Mouse (Mus musculus) C2C12 (cell line): Measurements from ENCODE around the gene Asb7. TPM values are rescaled to one million over a fixed set of nuclear protein-coding genes. Genes with fewer than 3 reads are reported as not detected.

Source experiments
- H3K27me3 ChIP-seq: one replicate; pipeline ENCODE4 v1.6.1; 2011; ENCODE audit not compliant: control insufficient read depth, insufficient read depth, insufficient read length
- H3K36me3 ChIP-seq: one replicate; pipeline ENCODE4 v1.6.1; 2011; ENCODE audit not compliant: control insufficient read depth, insufficient read depth
- H3K4me3 ChIP-seq: one replicate; pipeline ENCODE4 v1.5.1; 2011; ENCODE audit warnings: mild to moderate bottlenecking, control low read depth; ENCODE audit not compliant: poor library complexity, insufficient read depth, severe bottlenecking
- H3K79me2 ChIP-seq: one replicate; pipeline ENCODE4 v1.6.1; 2011; ENCODE audit not compliant: control insufficient read depth, insufficient read depth
- H3K79me3 ChIP-seq: one replicate; pipeline ENCODE4 v1.6.1; 2011; ENCODE audit warnings: low read depth, control low read depth
- H3ac ChIP-seq: one replicate; pipeline ENCODE3; 2011; ENCODE audit warnings: low read depth; ENCODE audit not compliant: control insufficient read depth, insufficient read length
- CEBPB ChIP-seq: IDR thresholded peaks from one replicate; pipeline ENCODE4 v1.6.1; 2011; ENCODE audit warnings: low read depth, mild to moderate bottlenecking, control low read depth, moderate library complexity
- CTCF ChIP-seq: IDR thresholded peaks from one replicate; pipeline ENCODE4 v1.5.1; 2011; ENCODE audit not compliant: control insufficient read depth, insufficient read depth, insufficient read length
- FOSL1 ChIP-seq: IDR thresholded peaks from one replicate; pipeline ENCODE4 v1.8.0; 2011; ENCODE audit warnings: mild to moderate bottlenecking, low read length; ENCODE audit not compliant: poor library complexity, insufficient read depth, severe bottlenecking
- MAX ChIP-seq: IDR thresholded peaks from one replicate; pipeline ENCODE4 v1.6.1; 2011; ENCODE audit warnings: mild to moderate bottlenecking, control low read depth
- MYOD1 ChIP-seq: IDR thresholded peaks from one replicate; pipeline ENCODE4 v1.6.1; 2011; ENCODE audit warnings: low read depth; ENCODE audit not compliant: control insufficient read depth, insufficient read length
- MYOG ChIP-seq: IDR thresholded peaks from one replicate; pipeline ENCODE4 v1.6.1; 2011; ENCODE audit not compliant: control insufficient read depth, insufficient read length; ENCODE audit errors: extremely low read depth
- USF1 ChIP-seq: IDR thresholded peaks from one replicate; pipeline ENCODE4 v1.6.1; 2011; ENCODE audit warnings: low read depth, mild to moderate bottlenecking, control low read depth, moderate library complexity
- polyA plus RNA-seq: library from polyadenylated mRNA; unstranded; fragments of >200 nt; fragmentation: generic; extraction: Trizol; gene quantifications from one replicate; pipeline ENCODE4 v1.2.1, GENCODE M21; 2012; ENCODE audit warnings: missing spikeins

The Asb7 gene
- polyA plus RNA-seq, 1 experiment, result 3.9 TPM

DNA sequence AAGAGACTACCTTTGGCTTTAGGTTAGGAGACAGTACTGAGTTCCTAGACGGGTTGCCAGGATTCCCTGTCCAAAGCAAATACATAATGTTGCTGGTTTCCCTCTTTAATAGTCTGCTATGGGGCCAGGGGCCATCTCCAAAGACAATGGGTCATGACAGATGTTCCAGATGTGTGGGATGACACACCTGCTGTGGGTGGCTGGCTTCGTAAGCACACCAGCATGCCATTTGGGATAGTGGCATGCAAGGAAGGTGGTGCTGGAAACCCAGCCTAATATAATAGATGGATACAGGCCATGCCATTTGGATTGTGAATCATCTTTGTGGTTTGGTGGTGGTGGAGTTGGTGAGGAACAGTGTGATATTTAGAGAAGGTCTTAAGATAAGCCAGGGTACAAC is 39.8 kb upstream of the Asb7 start:
- no peaks in the 10 kb centered on the region for H3K79me3 ChIP-seq
- no peaks in the 10 kb centered on the region for H3K79me2 ChIP-seq
- no peak overlapping the region for H3K4me3 ChIP-seq
- no peak for TF ChIP-seq MYOG
- TF ChIP-seq USF1, result no peak
- no peak for TF ChIP-seq CEBPB
- TF ChIP-seq MAX, result peak; percentile 56
- no peak for TF ChIP-seq CTCF
- peak; percentile 28 for TF ChIP-seq FOSL1
- TF ChIP-seq MYOD1, result peak; percentile 97
- no peaks in the 10 kb centered on the region for H3K27me3 ChIP-seq
- no peak overlapping the region for H3ac ChIP-seq
- no peaks in the 10 kb centered on the region for H3K36me3 ChIP-seq

- no peak for TF ChIP-seq MAX
- no peak for TF ChIP-seq USF1
- no peak for TF ChIP-seq MYOG
- TF ChIP-seq MYOD1, result no peak
- TF ChIP-seq CEBPB, result no peak
- no peak for TF ChIP-seq CTCF
- no peak for TF ChIP-seq FOSL1
- Histone ChIP-seq H3K4me3 (no peak overlapping the region), H3ac (no peak overlapping the region), H3K79me2 (no peaks in the 10 kb centered on the region), H3K27me3 (no peaks in the 10 kb centered on the region), H3K36me3 (no peaks in the 10 kb centered on the region), H3K79me3 (no peaks in the 10 kb centered on the region)
Observed at GRCm38 (mm10) chr7:66728072-66728471, 38.7 kb upstream of the Asb7 start.

DNA sequence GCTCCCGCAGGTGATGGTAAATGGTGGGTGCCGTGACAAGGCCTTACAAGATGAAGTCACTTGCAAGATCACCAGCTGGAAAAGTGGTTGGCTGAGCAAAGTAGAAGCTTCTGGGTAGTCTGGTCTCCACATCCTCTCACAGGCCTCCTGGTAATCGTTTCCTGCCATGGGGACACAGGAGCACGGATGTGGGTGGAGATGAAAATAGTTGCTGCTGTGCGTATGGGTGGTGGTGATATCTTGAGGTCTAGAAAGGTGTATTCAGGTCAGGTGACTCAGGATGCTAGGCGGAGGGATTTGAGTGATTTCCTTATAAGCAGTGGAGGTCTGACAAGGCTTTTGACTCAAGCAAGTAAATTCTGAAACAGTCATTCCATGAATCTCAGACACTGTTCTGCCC is 35.6 kb upstream of the Asb7 start:
- no peak for TF ChIP-seq MAX
- Histone ChIP-seq H3ac (no peak overlapping the region), H3K79me2 (no peaks in the 10 kb centered on the region), H3K79me3 (no peaks in the 10 kb centered on the region), H3K4me3 (no peak overlapping the region), H3K27me3 (no peaks in the 10 kb centered on the region), H3K36me3 (no peaks in the 10 kb centered on the region)

GRCm38 (mm10) chr7:66724514-66724913 is 35.1 kb upstream of the Asb7 start:
- no peak overlapping the region for H3ac ChIP-seq
- TF ChIP-seq FOSL1 (no peak), CTCF (no peak), MYOD1 (no peak), USF1 (no peak), MYOG (no peak), CEBPB (no peak), MAX (no peak)
- H3K27me3 ChIP-seq, result no peaks in the 10 kb centered on the region
- no peaks in the 10 kb centered on the region for H3K36me3 ChIP-seq
- no peaks in the 10 kb centered on the region for H3K79me2 ChIP-seq
- H3K79me3 ChIP-seq, result no peaks in the 10 kb centered on the region
- H3K4me3 ChIP-seq, result no peak overlapping the region

DNA sequence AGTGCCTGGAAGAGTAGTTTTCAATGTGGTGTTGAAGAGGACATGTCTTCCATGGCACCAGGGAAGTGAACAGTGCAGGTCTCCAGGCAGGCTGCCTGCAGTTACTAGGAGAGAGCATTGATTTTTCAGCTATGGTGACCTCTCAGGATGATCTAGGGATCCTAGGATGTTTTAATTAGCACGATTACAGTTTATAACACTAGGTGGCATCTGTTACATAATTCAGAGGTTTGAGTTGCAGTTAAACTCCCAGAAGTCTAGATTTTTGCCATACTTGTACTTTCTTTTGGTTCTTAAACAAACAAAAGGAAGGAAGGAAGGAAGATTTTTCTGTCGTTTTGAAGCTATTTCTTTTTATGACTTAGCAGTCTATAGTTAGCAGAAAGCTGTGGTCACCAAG is 21.8 kb upstream of the Asb7 start:
- Histone ChIP-seq H3K79me2 (no peaks in the 10 kb centered on the region), H3K79me3 (no peaks in the 10 kb centered on the region), H3K27me3 (no peaks in the 10 kb centered on the region), H3K36me3 (peaks cover 28% of the 10 kb centered on the region), H3K4me3 (no peak overlapping the region), H3ac (no peak overlapping the region)
- TF ChIP-seq MYOG, result no peak
- no peak for TF ChIP-seq FOSL1
- TF ChIP-seq USF1, result no peak
- TF ChIP-seq MYOD1, result no peak
- TF ChIP-seq CTCF, result no peak
- TF ChIP-seq MAX, result no peak

DNA sequence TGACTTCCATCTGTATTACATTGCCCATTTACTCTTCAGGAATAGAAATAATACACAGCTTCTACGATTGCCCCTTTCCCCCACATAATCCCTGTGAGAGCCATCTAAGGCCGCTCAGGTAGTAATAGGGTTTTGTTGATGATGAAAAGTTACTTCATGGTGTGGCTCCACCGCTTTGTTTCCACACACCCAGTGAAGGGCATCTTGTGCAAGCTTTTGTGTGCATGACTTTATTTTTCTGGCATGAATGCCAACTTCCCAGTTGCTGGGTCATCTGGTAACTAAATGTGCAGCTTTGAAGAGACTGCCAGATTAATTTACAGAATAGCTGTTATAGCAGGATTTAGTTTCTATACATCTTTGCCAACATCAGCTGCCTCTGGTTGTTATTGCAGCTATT is 15.2 kb upstream of the Asb7 start:
- no peak for TF ChIP-seq MAX
- no peak for TF ChIP-seq MYOD1
- no peak for TF ChIP-seq MYOG
- TF ChIP-seq CTCF, result no peak
- TF ChIP-seq USF1, result no peak
- no peak for TF ChIP-seq FOSL1
- no peak for TF ChIP-seq CEBPB
- H3K36me3 ChIP-seq, result peaks cover 6% of the 10 kb centered on the region
- no peaks in the 10 kb centered on the region for H3K79me2 ChIP-seq
- no peak overlapping the region for H3K4me3 ChIP-seq
- H3K27me3 ChIP-seq, result no peaks in the 10 kb centered on the region
- H3ac ChIP-seq, result no peak overlapping the region
- H3K79me3 ChIP-seq, result no peaks in the 10 kb centered on the region
